Mouse (Mus musculus): ENCODE results near the gene Olfr1250. TPM values are rescaled to one million over a fixed set of nuclear protein-coding genes. Genes with fewer than 3 reads are reported as not detected.
"Not testable (repeated sequence)": the region's sequence is repeated elsewhere in the genome, so short reads cannot be mapped to it uniquely, and the experiment has no call there.

The Olfr1250 gene
- not detected in 2 replicates for polyA plus RNA-seq (2014; fragmentation: Nextera tagmentation; extraction: Ambion mirVana)

GRCm38 (mm10) chr2:89661367-89661766, at the start of gene Olfr1250:
Olfr1250 (minus strand) TSS chr2:89661467.
- no peak within 1 kb of the TSS for H3K4me2 ChIP-seq (ENCODE audit: low read depth, low read length)
- H3K9me3 ChIP-seq (ENCODE audit: control insufficient read depth, low read length) = no peaks in the 10 kb centered on the region
- ATAC-seq (ENCODE audit: low read depth) = no peak
- H3K27ac ChIP-seq (ENCODE audit: low read depth, low read length) = no peak within 1 kb of the TSS
- no peaks in the 10 kb centered on the region for H3K27me3 ChIP-seq (ENCODE audit: control insufficient read depth, insufficient read depth, low read length)
- no peak within 1 kb of the TSS for H3K4me3 ChIP-seq (ENCODE audit: low read depth, low read length)
- H3K4me1 ChIP-seq (ENCODE audit: control insufficient read depth, insufficient read depth, low read length) = no peaks in the 10 kb centered on the region
- H3K9ac ChIP-seq (replicated peaks; ENCODE audit: low read depth, low read length) = no peak within 1 kb of the TSS
- no peaks in the 10 kb centered on the region for H3K36me3 ChIP-seq (ENCODE audit: control insufficient read depth, insufficient read depth, low read length)

- Histone ChIP-seq H3K27me3 (ENCODE audit: control insufficient read depth, insufficient read depth, low read length) (no peaks in the 10 kb centered on the region), H3K9ac (replicated peaks; ENCODE audit: low read depth, low read length) (no peak overlapping the region), H3K4me1 (ENCODE audit: control insufficient read depth, insufficient read depth, low read length) (no peaks in the 10 kb centered on the region), H3K4me3 (ENCODE audit: low read depth, low read length) (no peak overlapping the region), H3K27ac (ENCODE audit: low read depth, low read length) (no peak overlapping the region), H3K36me3 (ENCODE audit: control insufficient read depth, insufficient read depth, low read length) (no peaks in the 10 kb centered on the region), H3K9me3 (ENCODE audit: control insufficient read depth, low read length) (no peaks in the 10 kb centered on the region), H3K4me2 (ENCODE audit: low read depth, low read length) (no peak overlapping the region)
- WGBS = 91% methylated on average over 6 of the region's 6 CpGs
- ATAC-seq (ENCODE audit: low read depth) = no peak
Observed at GRCm38 (mm10) chr2:89691980-89692379, 30.7 kb upstream of the Olfr1250 start.

GRCm38 (mm10) chr2:89671836-89672235, 10.6 kb upstream of the Olfr1250 start, which contains the start of gene Olfr1251:
Olfr1251 (minus strand) TSS chr2:89671936.
- no peak for ATAC-seq (ENCODE audit: low read depth)
- H3K27ac ChIP-seq (ENCODE audit: low read depth, low read length) = no peak within 1 kb of the TSS
- no peaks in the 10 kb centered on the region for H3K36me3 ChIP-seq (ENCODE audit: control insufficient read depth, insufficient read depth, low read length)
- no peak within 1 kb of the TSS for H3K4me3 ChIP-seq (ENCODE audit: low read depth, low read length)
- H3K4me2 ChIP-seq (ENCODE audit: low read depth, low read length) = no peak within 1 kb of the TSS
- no peaks in the 10 kb centered on the region for H3K27me3 ChIP-seq (ENCODE audit: control insufficient read depth, insufficient read depth, low read length)
- no peak within 1 kb of the TSS for H3K9ac ChIP-seq (replicated peaks; ENCODE audit: low read depth, low read length)
- H3K4me1 ChIP-seq (ENCODE audit: control insufficient read depth, insufficient read depth, low read length) = no peaks in the 10 kb centered on the region
- H3K9me3 ChIP-seq (ENCODE audit: control insufficient read depth, low read length) = no peaks in the 10 kb centered on the region

GRCm38 (mm10) chr2:89634883-89635282, 26.4 kb downstream of the Olfr1250 start, which contains the start of gene Olfr1249:
Olfr1249 (minus strand) TSS chr2:89634983.
- Histone ChIP-seq H3K27me3 (ENCODE audit: control insufficient read depth, insufficient read depth, low read length) (no peaks in the 10 kb centered on the region), H3K9ac (replicated peaks; ENCODE audit: low read depth, low read length) (no peak within 1 kb of the TSS), H3K4me3 (ENCODE audit: low read depth, low read length) (no peak within 1 kb of the TSS), H3K9me3 (ENCODE audit: control insufficient read depth, low read length) (no peaks in the 10 kb centered on the region), H3K4me1 (ENCODE audit: control insufficient read depth, insufficient read depth, low read length) (no peaks in the 10 kb centered on the region), H3K36me3 (ENCODE audit: control insufficient read depth, insufficient read depth, low read length) (no peaks in the 10 kb centered on the region), H3K27ac (ENCODE audit: low read depth, low read length) (no peak within 1 kb of the TSS), H3K4me2 (ENCODE audit: low read depth, low read length) (no peak within 1 kb of the TSS)
- ATAC-seq (ENCODE audit: low read depth) = no peak
- 92% methylated on average over 2 of the region's 2 CpGs for WGBS

GRCm38 (mm10) chr2:89618145-89618544, 43.1 kb downstream of the Olfr1250 start, which contains the start of gene Olfr1248:
Olfr1248 (minus strand) TSS chr2:89618245.
- not testable (repeated sequence) for H3K36me3 ChIP-seq (ENCODE audit: control insufficient read depth, insufficient read depth, low read length); H3K27me3 ChIP-seq (ENCODE audit: control insufficient read depth, insufficient read depth, low read length); H3K4me2 ChIP-seq (ENCODE audit: low read depth, low read length); H3K9me3 ChIP-seq (ENCODE audit: control insufficient read depth, low read length); H3K27ac ChIP-seq (ENCODE audit: low read depth, low read length); H3K4me3 ChIP-seq (ENCODE audit: low read depth, low read length); ATAC-seq (ENCODE audit: low read depth); H3K9ac ChIP-seq (replicated peaks; ENCODE audit: low read depth, low read length); H3K4me1 ChIP-seq (ENCODE audit: control insufficient read depth, insufficient read depth, low read length)
- 96% methylated on average over 1 of the region's 1 CpGs for WGBS

GRCm38 (mm10) chr2:89614030-89614429, 47.2 kb downstream of the Olfr1250 start, which contains the start of gene Olfr1247:
Olfr1247 (minus strand) TSS chr2:89614130.
- 94% methylated on average over 2 of the region's 2 CpGs for WGBS

More at GRCm38 (mm10) chr2:89614030-89614429, 47.2 kb downstream of the Olfr1250 start, which contains the start of gene Olfr1247:
- Histone ChIP-seq H3K9me3 (ENCODE audit: control insufficient read depth, low read length) (no peaks in the 10 kb centered on the region), H3K4me3 (ENCODE audit: low read depth, low read length) (no peak within 1 kb of the TSS), H3K9ac (replicated peaks; ENCODE audit: low read depth, low read length) (no peak within 1 kb of the TSS), H3K4me1 (ENCODE audit: control insufficient read depth, insufficient read depth, low read length) (no peaks in the 10 kb centered on the region), H3K4me2 (ENCODE audit: low read depth, low read length) (no peak within 1 kb of the TSS), H3K27ac (ENCODE audit: low read depth, low read length) (no peak within 1 kb of the TSS), H3K36me3 (ENCODE audit: control insufficient read depth, insufficient read depth, low read length) (no peaks in the 10 kb centered on the region), H3K27me3 (ENCODE audit: control insufficient read depth, insufficient read depth, low read length) (no peaks in the 10 kb centered on the region)
- ATAC-seq (ENCODE audit: low read depth) = no peak

Other genes starting within 250 kb of the Olfr1250 start
- not detected in 2 replicates for gene Olfr1239, start 241.1 kb downstream of the Olfr1250 start, polyA plus RNA-seq (2014; fragmentation: Nextera tagmentation; extraction: Ambion mirVana)
- not detected in 2 replicates for gene Olfr1240, start 218.5 kb downstream of the Olfr1250 start, polyA plus RNA-seq (2014; fragmentation: Nextera tagmentation; extraction: Ambion mirVana)
- not detected in 2 replicates for gene Olfr1241, start 174.3 kb downstream of the Olfr1250 start, polyA plus RNA-seq (2014; fragmentation: Nextera tagmentation; extraction: Ambion mirVana)
- not detected in 2 replicates for gene Olfr1242, start 163.1 kb downstream of the Olfr1250 start, polyA plus RNA-seq (2014; fragmentation: Nextera tagmentation; extraction: Ambion mirVana)
- not detected in 2 replicates for gene Olfr1243, start 130.0 kb downstream of the Olfr1250 start, polyA plus RNA-seq (2014; fragmentation: Nextera tagmentation; extraction: Ambion mirVana)
- gene Olfr1245, start 83.0 kb downstream of the Olfr1250 start, polyA plus RNA-seq (2014; fragmentation: Nextera tagmentation; extraction: Ambion mirVana) = not detected in 2 replicates
- gene Olfr1246, start 68.3 kb downstream of the Olfr1250 start, polyA plus RNA-seq (2014; fragmentation: Nextera tagmentation; extraction: Ambion mirVana) = not detected in 2 replicates
- not detected in 2 replicates for gene Olfr1247, start 47.3 kb downstream of the Olfr1250 start, polyA plus RNA-seq (2014; fragmentation: Nextera tagmentation; extraction: Ambion mirVana)
- not detected in 2 replicates for gene Olfr1248, start 43.2 kb downstream of the Olfr1250 start, polyA plus RNA-seq (2014; fragmentation: Nextera tagmentation; extraction: Ambion mirVana)
- gene Olfr1249, start 26.5 kb downstream of the Olfr1250 start, polyA plus RNA-seq (2014; fragmentation: Nextera tagmentation; extraction: Ambion mirVana) = not detected in 2 replicates
- not detected in 2 replicates for gene Olfr1251, start 10.5 kb upstream of the Olfr1250 start, polyA plus RNA-seq (2014; fragmentation: Nextera tagmentation; extraction: Ambion mirVana)
- not detected in 2 replicates for gene Olfr1252, start 63.5 kb upstream of the Olfr1250 start, polyA plus RNA-seq (2014; fragmentation: Nextera tagmentation; extraction: Ambion mirVana)
- gene Olfr1253, start 95.6 kb upstream of the Olfr1250 start, polyA plus RNA-seq (2014; fragmentation: Nextera tagmentation; extraction: Ambion mirVana) = not detected in 2 replicates
- not detected in 2 replicates for gene Olfr1254, start 132.2 kb upstream of the Olfr1250 start, polyA plus RNA-seq (2014; fragmentation: Nextera tagmentation; extraction: Ambion mirVana)
- gene Olfr1255, start 150.6 kb upstream of the Olfr1250 start, polyA plus RNA-seq (2014; fragmentation: Nextera tagmentation; extraction: Ambion mirVana) = not detected in 2 replicates
- not detected in 2 replicates for gene Olfr1256, start 180.1 kb upstream of the Olfr1250 start, polyA plus RNA-seq (2014; fragmentation: Nextera tagmentation; extraction: Ambion mirVana)
- not detected in 2 replicates for gene Olfr48, start 186.7 kb upstream of the Olfr1250 start, polyA plus RNA-seq (2014; fragmentation: Nextera tagmentation; extraction: Ambion mirVana)
- not detected in 2 replicates for gene Olfr1257, start 217.0 kb upstream of the Olfr1250 start, polyA plus RNA-seq (2014; fragmentation: Nextera tagmentation; extraction: Ambion mirVana)